Mouse (Mus musculus) neural tube, embryonic 13.5 days (tissue): ENCODE results near the gene Gpr15. TPM values are rescaled to one million over a fixed set of nuclear protein-coding genes. Genes with fewer than 3 reads are reported as not detected.

ENCODE experiments used
- ATAC-seq: fragments of 200-750 bp; cut with Nextera tagmentation; 2 replicates; pipeline ENCODE4 v1.8.0; 2017; ENCODE audit warnings: low read depth, mild to moderate bottlenecking, moderate TSS enrichment, moderate library complexity
- H3K27ac ChIP-seq: fragments of 300-500 bp; sonication (generic); replicated peaks from 2 replicates; pipeline ENCODE4 v1.5.1; 2015; ENCODE audit warnings: moderate library complexity, mild to moderate bottlenecking, inconsistent platforms
- H3K27me3 ChIP-seq: fragments of 300-500 bp; sonication (generic); 2 replicates; pipeline ENCODE4 v1.6.1; 2015; ENCODE audit warnings: mild to moderate bottlenecking, inconsistent platforms
- H3K36me3 ChIP-seq: fragments of 300-500 bp; sonication (generic); 2 replicates; pipeline ENCODE4 v1.6.1; 2015; ENCODE audit warnings: mild to moderate bottlenecking, inconsistent platforms
- H3K4me1 ChIP-seq: fragments of 300-500 bp; sonication (generic); replicated peaks from 2 replicates; pipeline ENCODE4 v1.6.1; 2015; ENCODE audit warnings: inconsistent platforms
- H3K4me2 ChIP-seq: fragments of 300-500 bp; sonication (generic); 2 replicates; pipeline ENCODE4 v1.6.1; 2015; ENCODE audit warnings: inconsistent platforms, mild to moderate bottlenecking, moderate library complexity
- H3K4me3 ChIP-seq: fragments of 300-500 bp; sonication (generic); 2 replicates; pipeline ENCODE4 v1.5.1; 2015; ENCODE audit warnings: mild to moderate bottlenecking, inconsistent platforms
- H3K9ac ChIP-seq: fragments of 300-500 bp; sonication (generic); 2 replicates; pipeline ENCODE4 v1.6.1; 2015; ENCODE audit warnings: moderate library complexity, mild to moderate bottlenecking, inconsistent platforms
- H3K9me3 ChIP-seq: fragments of 300-500 bp; sonication (generic); 2 replicates; pipeline ENCODE4 v1.6.1; 2016; ENCODE audit warnings: inconsistent platforms
- WGBS: fragments of 180-500 bp; shearing (Covaris S2); methylation state at CpG from one replicate; pipeline ENCODE4 v1.1.7; 2015; 5-methylcytosine and 5-hydroxymethylcytosine counted together
- polyA plus RNA-seq: library from polyadenylated mRNA; unstranded; fragments of >200 nt; fragmentation: Nextera tagmentation; extraction: Ambion mirVana; gene quantifications from 2 replicates; pipeline ENCODE4 v1.2.1, GENCODE M21; 2015

Gpr15 gene
- polyA plus RNA-seq, 1 experiment from 2014 or later: not detected

DNA sequence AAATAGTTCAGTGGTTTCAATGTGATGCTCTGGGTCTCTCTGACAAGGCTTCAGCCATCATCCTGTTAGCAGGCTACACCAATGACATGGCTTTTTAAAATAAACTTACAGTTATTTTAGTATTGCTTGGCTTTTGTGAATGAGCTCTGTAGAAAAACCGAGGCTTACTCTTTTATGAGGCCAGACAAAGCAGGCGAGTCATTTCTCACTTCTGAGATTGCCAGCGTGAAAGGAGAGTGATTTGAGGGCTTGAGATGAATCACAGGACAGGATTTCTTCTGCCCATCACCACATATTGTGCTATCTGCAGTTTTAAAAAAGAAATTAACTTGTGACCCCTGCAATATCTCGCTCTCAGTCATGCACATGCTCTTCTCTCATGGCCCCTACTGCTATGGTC is 3.9 kb downstream of the Gpr15 start:
- Histone ChIP-seq H3K4me2 (no peak overlapping the region), H3K4me3 (no peak overlapping the region), H3K4me1 (no peaks in the 10 kb centered on the region), H3K9me3 (no peaks in the 10 kb centered on the region), H3K27ac (no peak overlapping the region), H3K9ac (no peak overlapping the region), H3K27me3 (no peaks in the 10 kb centered on the region), H3K36me3 (no peaks in the 10 kb centered on the region)
- ATAC-seq: no peak
- 65% methylated on average over 4 of the region's 4 CpGs for WGBS

- H3K27ac ChIP-seq: no peak overlapping the region
- H3K27me3 ChIP-seq: no peaks in the 10 kb centered on the region
- WGBS: 93% methylated on average over 1 of the region's 1 CpGs
- no peaks in the 10 kb centered on the region for H3K9me3 ChIP-seq
- no peak for ATAC-seq
- H3K4me1 ChIP-seq: no peaks in the 10 kb centered on the region
- H3K9ac ChIP-seq: no peak overlapping the region
- H3K36me3 ChIP-seq: no peaks in the 10 kb centered on the region
- H3K4me2 ChIP-seq: no peak overlapping the region
- H3K4me3 ChIP-seq: no peak overlapping the region
Measured at GRCm38 (mm10) chr16:58713128-58713527, 5.7 kb downstream of the Gpr15 start.

- no peaks in the 10 kb centered on the region for H3K9me3 ChIP-seq
- 79% methylated on average over 8 of the region's 8 CpGs for WGBS
- no peak for ATAC-seq
- H3K4me2 ChIP-seq: no peak overlapping the region
- H3K9ac ChIP-seq: no peak overlapping the region
- H3K27ac ChIP-seq: no peak overlapping the region
- H3K4me3 ChIP-seq: no peak overlapping the region
- no peaks in the 10 kb centered on the region for H3K4me1 ChIP-seq
- H3K27me3 ChIP-seq: no peaks in the 10 kb centered on the region
- H3K36me3 ChIP-seq: no peaks in the 10 kb centered on the region
Measured at GRCm38 (mm10) chr16:58712221-58712620, 6.6 kb downstream of the Gpr15 start.

- WGBS: 75% methylated on average over 4 of the region's 4 CpGs
- Histone ChIP-seq H3K4me1 (0 out of 2 replicates have a peak, but pooled peaks cover 5% of the 10 kb centered on the region), H3K27me3 (no peaks in the 10 kb centered on the region), H3K4me2 (no peak overlapping the region), H3K27ac (no peak overlapping the region), H3K9me3 (no peaks in the 10 kb centered on the region), H3K4me3 (no peak overlapping the region), H3K36me3 (no peaks in the 10 kb centered on the region), H3K9ac (no peak overlapping the region)
- ATAC-seq: no peak
Measured at GRCm38 (mm10) chr16:58709536-58709935, 9.3 kb downstream of the Gpr15 start.

DNA sequence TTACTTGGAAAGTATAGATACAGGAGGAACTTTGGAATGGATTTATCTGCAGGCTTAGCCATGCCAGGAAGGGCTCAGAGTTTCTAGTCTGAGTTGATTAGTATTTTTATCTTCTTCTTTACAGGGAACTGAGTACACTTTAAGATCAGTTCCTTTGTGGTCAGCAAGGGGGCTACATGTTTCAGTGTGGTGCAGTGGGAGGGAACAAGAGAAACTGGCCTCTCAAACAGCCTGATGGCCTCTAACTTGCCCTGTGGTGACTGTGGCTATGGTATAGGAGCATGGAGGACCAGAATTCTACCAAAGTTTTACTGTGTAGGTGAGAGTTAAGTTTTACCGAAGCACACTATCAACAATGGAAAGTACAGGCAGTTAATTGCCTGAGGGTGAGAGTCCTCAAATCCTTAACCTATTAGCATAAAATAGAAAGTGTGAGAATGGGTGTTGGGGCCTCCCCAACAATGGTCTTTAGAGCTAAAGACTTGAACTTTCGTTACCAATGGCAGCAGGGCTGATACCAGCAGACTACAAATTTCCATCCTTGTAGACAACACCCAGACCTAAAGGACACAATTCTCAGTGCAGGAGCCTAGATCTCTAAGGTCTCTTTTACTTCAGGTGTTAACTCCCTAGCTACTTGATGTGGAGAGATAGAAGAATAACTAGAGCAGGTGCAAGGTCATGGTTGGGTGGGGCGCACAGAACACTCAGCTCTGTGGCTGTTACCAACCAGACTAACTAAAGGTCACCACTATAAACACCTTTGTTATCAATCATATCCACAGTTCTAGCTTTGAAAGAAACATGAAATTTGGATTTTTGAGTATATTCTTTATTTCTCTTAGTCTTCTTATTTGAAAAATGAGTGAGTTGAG is 10.0 kb downstream of the Gpr15 start:
- H3K36me3 ChIP-seq: no peaks in the 10 kb centered on the region
- H3K4me1 ChIP-seq: 0 out of 2 replicates have a peak, but pooled peaks cover 5% of the 10 kb centered on the region
- no peaks in the 10 kb centered on the region for H3K9me3 ChIP-seq
- H3K4me2 ChIP-seq: no peak overlapping the region
- WGBS: 80% methylated on average over 3 of the region's 3 CpGs
- H3K4me3 ChIP-seq: no peak overlapping the region
- H3K27me3 ChIP-seq: no peaks in the 10 kb centered on the region
- H3K9ac ChIP-seq: no peak overlapping the region
- H3K27ac ChIP-seq: no peak overlapping the region
- no peak for ATAC-seq

DNA sequence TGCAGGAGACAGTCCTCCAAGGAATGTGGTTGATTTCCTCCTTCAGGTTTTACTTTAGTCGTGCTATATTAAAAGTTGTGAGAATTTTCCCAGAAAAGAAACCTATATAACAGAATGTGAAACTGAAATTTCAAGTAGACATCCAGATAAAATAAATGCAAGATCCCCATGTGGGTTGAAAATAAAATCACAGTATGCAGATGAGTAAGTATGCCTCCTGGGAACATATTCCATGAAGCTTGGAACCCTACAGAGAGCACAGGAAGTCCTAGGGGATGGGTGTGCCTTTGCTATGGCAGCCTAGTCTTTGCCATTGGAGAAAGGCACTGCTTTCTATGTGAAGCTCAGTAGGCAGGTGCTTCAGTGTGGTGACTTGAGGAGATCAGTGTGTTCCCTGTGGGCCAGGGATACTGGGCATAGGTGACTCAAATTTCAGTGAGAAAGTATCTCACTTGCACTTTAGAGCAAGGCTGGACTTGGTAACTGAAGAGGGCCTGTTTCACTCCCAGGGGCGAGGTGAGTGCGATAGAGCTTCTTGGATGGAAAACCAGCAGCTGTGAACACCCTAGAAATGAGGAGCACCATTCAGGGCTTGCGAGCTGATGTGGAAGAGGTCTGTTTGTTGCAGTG is 11.5 kb downstream of the Gpr15 start:
- Histone ChIP-seq H3K9me3 (no peaks in the 10 kb centered on the region), H3K27ac (no peak overlapping the region), H3K4me3 (no peak overlapping the region), H3K4me2 (no peak overlapping the region), H3K27me3 (no peaks in the 10 kb centered on the region), H3K4me1 (peaks cover 8% of the 10 kb centered on the region; the same call in 1 of the 2 replicates), H3K9ac (no peak overlapping the region), H3K36me3 (no peaks in the 10 kb centered on the region)
- no peak for ATAC-seq
- WGBS: 95% methylated on average over 4 of the region's 4 CpGs

DNA sequence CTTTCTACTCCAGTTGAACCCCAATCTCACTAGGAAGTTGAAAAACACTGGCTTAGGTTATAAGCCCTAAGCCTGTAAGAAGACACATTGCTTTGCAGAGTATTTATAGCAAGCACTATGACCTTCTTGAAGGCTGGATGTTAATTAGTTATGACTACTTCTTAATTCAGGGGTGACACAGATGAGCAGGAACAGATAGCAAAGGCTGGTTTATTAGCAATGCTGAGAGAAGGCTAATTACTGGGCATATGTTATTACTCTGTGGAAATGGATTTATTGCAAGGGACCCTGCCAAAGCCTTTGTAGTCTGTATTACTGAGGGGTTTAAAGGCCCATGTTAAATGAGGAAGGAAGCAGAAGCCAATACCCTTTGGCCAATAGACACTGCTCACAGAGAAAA is 13.9 kb downstream of the Gpr15 start:
- ATAC-seq: peak; percentile 77
- H3K27me3 ChIP-seq: no peaks in the 10 kb centered on the region

GRCm38 (mm10) chr16:58703382-58704124 is 15.3 kb downstream of the Gpr15 start:
- Histone ChIP-seq H3K4me2 (no peak overlapping the region), H3K9ac (no peak overlapping the region), H3K4me3 (no peak overlapping the region), H3K27ac (no peak overlapping the region), H3K9me3 (no peaks in the 10 kb centered on the region), H3K4me1 (peaks cover 8% of the 10 kb centered on the region; the same call in 1 of the 2 replicates), H3K27me3 (no peaks in the 10 kb centered on the region), H3K36me3 (no peaks in the 10 kb centered on the region)
- WGBS: 45% methylated on average over 10 of the region's 10 CpGs
- ATAC-seq: no peak

More for the DNA sequence above, 13.9 kb downstream of the Gpr15 start:
- Histone ChIP-seq H3K9ac (no peak overlapping the region), H3K4me3 (no peak overlapping the region), H3K36me3 (no peaks in the 10 kb centered on the region), H3K4me1 (peaks cover 8% of the 10 kb centered on the region; the same call in 1 of the 2 replicates), H3K27ac (no peak overlapping the region), H3K4me2 (no peak overlapping the region), H3K9me3 (no peaks in the 10 kb centered on the region)

DNA sequence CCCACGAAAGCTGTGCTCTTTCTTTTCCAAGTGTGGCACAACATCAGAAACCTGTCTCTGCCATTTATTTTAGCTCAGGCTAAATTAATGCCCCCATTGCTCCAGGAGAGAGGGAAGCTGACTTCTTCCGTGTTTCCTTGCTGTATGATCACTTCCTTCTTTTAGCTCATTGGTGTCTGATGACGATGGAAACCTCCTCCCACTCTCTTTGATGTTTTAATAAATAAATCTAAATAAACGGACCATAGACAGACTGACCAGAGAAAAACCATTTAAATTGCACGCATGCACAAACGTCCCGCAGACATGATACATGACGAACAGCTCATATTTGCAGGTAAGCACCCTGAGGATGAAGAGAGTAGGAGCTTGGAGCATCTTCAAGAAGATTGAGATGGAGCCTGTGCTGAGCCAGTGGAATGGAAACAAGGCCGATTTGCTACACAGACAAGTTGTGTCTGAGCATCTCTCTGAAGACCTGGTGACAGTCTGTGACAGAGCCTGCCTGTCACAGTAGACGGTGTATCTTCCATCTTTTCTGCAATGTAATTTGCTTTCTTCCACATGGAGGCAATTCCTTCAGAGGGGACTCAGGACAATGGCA is 16.4 kb downstream of the Gpr15 start:
- 84% methylated on average over 10 of the region's 10 CpGs for WGBS
- H3K36me3 ChIP-seq: no peaks in the 10 kb centered on the region
- H3K4me2 ChIP-seq: no peak overlapping the region
- no peak overlapping the region for H3K9ac ChIP-seq
- H3K27me3 ChIP-seq: no peaks in the 10 kb centered on the region
- H3K4me3 ChIP-seq: no peak overlapping the region
- H3K27ac ChIP-seq: no peak overlapping the region
- H3K4me1 ChIP-seq: peaks cover 8% of the 10 kb centered on the region; the same call in 1 of the 2 replicates
- H3K9me3 ChIP-seq: no peaks in the 10 kb centered on the region
- no peak for ATAC-seq

DNA sequence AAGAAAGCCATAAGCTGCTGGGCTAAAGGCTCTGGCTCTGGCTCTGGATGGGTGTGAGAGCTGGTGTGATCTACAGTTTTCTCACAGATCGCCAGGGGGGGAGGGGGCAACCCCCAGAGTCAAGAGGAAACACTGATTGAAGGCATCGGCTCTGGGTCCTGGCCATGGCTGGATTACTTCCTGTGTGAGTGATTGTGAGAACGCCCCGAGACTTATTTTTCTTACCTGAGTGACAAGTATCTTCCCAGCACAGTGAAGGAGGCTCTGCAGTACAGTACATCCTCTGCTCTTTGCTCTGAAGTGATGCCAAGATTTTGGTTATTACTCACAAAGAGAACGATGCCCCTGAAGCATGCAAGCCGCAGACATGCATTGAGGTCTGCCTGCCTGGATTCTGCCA is 17.1 kb downstream of the Gpr15 start:
- H3K4me1 ChIP-seq: peaks cover 8% of the 10 kb centered on the region; the same call in 1 of the 2 replicates
- ATAC-seq: no peak
- 72% methylated on average over 6 of the region's 6 CpGs for WGBS
- H3K9ac ChIP-seq: no peak overlapping the region
- no peaks in the 10 kb centered on the region for H3K36me3 ChIP-seq
- no peak overlapping the region for H3K27ac ChIP-seq
- no peaks in the 10 kb centered on the region for H3K27me3 ChIP-seq
- no peak overlapping the region for H3K4me2 ChIP-seq
- no peaks in the 10 kb centered on the region for H3K9me3 ChIP-seq
- no peak overlapping the region for H3K4me3 ChIP-seq

DNA sequence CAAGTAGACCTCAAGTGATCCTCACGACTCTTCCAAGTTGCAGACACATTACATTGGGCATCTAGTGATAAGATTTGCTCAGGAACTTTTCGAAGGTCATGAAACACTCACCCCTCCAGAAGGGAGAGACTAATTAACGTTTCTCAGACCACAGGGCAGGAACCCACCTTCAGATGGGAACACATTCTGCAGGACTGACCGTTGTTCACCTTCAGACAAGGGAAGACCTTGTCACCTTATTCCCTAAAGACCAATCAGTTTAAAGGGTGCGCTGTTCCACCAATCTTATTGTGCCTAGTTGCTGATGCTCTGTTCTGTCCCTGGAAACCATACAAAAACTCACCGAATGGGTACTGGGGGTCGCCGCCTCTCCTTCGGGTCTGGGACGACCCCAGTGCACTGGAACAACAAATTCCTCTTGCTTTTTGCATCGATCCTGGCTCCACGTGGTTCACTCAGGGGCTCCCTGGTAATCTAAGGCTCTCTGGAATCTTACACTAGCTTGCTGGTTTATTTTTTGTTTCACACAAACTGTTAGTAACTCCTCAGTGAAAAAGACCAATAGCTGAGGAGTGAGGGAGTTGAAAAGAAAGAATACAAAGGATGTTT is 17.9 kb downstream of the Gpr15 start:
- H3K4me2 ChIP-seq: no peak overlapping the region
- H3K36me3 ChIP-seq: no peaks in the 10 kb centered on the region
- WGBS: 84% methylated on average over 12 of the region's 12 CpGs
- no peak overlapping the region for H3K9ac ChIP-seq
- peaks cover 8% of the 10 kb centered on the region; the same call in 1 of the 2 replicates for H3K4me1 ChIP-seq
- no peaks in the 10 kb centered on the region for H3K27me3 ChIP-seq
- no peak overlapping the region for H3K27ac ChIP-seq
- H3K4me3 ChIP-seq: no peak overlapping the region
- ATAC-seq: no peak
- H3K9me3 ChIP-seq: no peaks in the 10 kb centered on the region
